Mouse (Mus musculus): ENCODE results near the gene Pskh1.

The Pskh1 gene

DNA sequence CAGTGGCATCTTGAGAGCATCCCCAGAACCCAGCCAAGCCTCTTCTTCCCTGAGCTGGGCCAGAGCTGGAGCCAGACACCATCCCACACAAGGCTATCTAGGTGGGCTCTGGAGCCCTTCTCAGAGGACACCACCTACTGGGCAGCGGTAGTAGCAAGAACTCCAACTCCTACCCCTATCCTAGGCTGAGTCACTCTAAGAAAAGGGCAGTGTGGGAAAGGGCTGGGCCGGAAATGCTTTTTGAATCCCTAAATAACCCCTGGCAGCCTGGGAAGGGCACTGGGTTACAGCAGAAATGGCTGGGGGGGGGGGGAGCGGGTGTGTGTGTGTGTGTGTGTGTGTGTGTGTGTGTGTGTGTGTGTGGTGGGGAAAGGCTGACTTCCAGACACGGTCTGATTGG is 57.6 kb downstream of the Pskh1 start:
- peak; percentile 76 to 77 for DNase-seq (ENCODE audit: low spot score in 2 of 2)

GRCm38 (mm10) chr8:105959350-105959749 is 59.1 kb downstream of the Pskh1 start:
- DNase-seq (ENCODE audit: low spot score in 2 of 2): peak in 1 of 2 experiments; percentile 43

- DNase-seq (ENCODE audit: low spot score in 2 of 2): no peak
Measured at GRCm38 (mm10) chr8:105961101-105961500, 60.9 kb downstream of the Pskh1 start.

GRCm38 (mm10) chr8:105961536-105961935 is 61.3 kb downstream of the Pskh1 start:
- DNase-seq (ENCODE audit: low spot score in 2 of 2): no peak

GRCm38 (mm10) chr8:105964506-105965265 is 64.4 kb downstream of the Pskh1 start:
- DNase-seq (ENCODE audit: low spot score in 2 of 2): peak; percentile 30 to 62

DNA sequence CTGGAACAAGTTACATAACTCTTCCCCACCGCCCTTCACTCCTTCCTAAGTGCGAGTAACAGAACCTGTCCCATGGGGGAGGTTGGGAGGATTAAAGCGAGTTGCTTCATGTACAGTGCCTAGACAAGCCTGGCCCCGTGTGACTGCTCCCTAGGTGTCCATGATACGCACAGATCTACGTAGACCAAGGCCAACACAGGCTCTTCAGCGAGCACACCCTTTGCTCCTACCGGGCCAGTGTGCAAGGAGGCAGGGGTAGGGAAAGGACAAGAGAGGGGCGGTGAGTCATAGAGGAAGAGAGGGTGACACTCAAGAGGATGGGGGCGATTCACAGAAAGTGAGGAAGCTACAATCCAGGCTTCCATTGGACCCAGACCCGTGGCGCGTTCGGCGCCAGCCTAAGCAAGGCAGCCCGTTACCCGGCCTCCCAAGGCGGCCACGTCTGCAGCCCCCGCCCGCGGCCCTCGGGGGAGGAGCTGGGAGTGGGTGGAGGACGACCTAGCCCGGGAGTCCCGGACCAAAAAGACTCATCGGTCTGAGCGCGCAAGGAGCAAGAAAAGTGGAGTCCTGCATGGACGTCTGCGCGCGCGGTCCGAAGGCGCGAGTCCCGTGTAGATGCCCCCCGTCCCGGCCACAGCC is 65.1 kb downstream of the Pskh1 start:
- DNase-seq (ENCODE audit: low spot score in 2 of 2): peak; percentile 49 to 71

DNA sequence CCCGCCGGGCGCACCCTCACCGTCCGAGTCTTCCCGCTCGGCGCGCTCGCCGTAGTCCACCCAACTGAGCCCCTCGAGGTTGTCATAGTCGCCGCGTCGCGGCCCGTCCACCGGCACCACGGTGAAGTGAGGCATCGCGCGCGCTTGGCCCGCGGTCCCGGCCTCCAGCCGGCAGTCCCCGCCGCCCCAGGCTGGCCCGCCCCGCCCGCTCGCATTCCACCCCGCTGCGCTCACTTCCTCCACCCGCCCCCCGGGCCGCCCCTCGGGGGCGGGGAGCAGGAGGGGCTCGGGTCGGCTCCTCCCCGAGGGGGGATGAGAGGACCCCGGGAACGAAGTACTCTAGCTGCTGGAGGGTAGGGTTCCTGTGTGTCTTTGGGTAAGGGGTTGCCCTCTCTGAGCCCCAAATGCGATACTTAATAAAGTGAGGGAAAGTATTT is 65.7 kb downstream of the Pskh1 start, which contains the start of gene Slc12a4:
Slc12a4 (minus strand) TSS at position 193 of the 437 bp plus-strand sequence.
- DNase-seq (ENCODE audit: low spot score in 2 of 2): peak; percentile 86 to 88

GRCm38 (mm10) chr8:105966692-105967311 is 66.6 kb downstream of the Pskh1 start:
- no peak for DNase-seq (ENCODE audit: low spot score in 2 of 2)

DNA sequence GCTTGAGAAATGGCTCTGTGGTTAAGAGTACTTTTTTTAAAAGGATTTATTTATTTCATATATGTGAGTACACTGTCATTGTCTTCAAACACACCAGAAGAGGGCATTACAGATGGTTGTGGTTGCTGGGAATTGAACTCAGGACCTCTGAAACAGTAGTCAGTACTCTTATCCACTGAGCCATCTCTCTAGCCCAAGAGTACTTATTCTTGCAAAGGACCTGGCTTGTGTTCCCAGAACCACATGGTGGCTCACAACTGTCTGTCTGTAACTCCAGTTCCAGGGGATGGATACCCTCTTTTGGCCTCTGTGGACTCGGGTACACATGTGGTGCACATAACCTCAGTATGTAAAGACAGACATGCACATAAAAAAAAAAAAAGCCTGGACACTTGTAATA is 69.1 kb downstream of the Pskh1 start:
- no peak for DNase-seq (ENCODE audit: low spot score in 2 of 2)

DNA sequence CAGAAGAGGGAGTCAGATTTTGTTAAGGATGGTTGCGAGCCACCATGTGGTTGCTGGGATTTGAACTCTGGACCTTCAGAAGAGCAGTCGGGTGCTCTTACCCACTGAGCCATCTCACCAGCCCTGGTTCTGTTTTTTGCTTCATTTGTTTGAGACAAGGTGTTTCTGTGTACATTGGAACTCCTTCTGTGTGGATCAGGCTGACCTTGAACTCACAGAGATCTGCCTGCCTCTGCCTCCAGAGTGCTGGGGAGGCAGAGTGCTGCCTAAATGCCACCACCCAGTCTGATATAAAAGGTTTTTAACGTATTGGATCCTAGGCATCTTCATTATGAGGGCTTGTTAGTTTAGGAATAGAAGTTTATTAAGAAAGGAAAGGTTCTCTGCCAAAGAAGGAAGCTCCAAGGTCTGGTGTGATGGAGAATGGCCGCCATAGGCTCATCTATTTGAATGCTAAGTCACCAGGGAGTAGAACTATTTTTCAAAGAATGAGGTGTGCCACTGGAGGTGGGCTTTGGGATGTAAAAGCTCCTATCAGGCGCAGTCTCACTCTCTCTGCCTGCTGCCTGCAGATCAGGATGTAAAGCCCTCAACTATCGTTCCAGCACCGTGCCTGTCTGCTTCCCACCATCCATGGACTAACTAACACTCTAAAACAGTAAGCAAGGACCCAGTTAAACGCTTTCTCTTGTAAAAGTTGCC is 70.9 kb downstream of the Pskh1 start:
- no peak for DNase-seq (ENCODE audit: low spot score in 2 of 2)

GRCm38 (mm10) chr8:105975363-105975762 is 75.1 kb downstream of the Pskh1 start:
- no peak for DNase-seq (ENCODE audit: low spot score in 2 of 2)

GRCm38 (mm10) chr8:105979325-105979724 is 79.1 kb downstream of the Pskh1 start, which contains the start of gene Dpep3:
Gene Dpep3 (minus strand): TSS chr8:105979429.
- DNase-seq (ENCODE audit: low spot score in 2 of 2): no peak

DNA sequence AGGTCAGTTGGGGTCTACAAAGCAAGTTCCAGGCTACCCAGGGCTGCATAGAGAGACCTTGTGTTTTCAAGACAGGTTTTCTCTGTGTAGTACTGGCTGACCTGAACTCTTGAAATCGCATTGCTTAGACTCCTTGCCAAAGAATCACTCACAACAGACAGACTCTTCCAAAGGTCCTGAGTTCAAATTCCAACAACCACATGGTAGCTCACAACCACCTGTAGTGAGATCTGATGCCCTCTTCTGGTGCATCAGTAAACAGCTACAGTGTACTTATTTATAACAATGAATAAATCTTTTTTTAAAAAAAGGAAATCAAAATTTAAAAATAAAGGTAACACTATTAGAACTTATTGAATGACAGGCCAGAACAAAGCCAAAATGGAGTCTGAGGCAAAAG is 80.9 kb downstream of the Pskh1 start:
- no peak for DNase-seq (ENCODE audit: low spot score in 2 of 2)
